Mouse (Mus musculus) kidney, adult 2 months (tissue): ENCODE results near the gene Cpm. TPM values are rescaled to one million over a fixed set of nuclear protein-coding genes. Genes with fewer than 3 reads are reported as not detected.

Source experiments
- DNase-seq: peaks from one replicate; pipeline ENCODE4 v3.0.0; 2021
- H3K27ac ChIP-seq: fragments of 200-500 bp; 2 replicates; pipeline ENCODE4 v1.5.1; 2012; ENCODE audit warnings: low read depth, low read length, control low read depth, inconsistent platforms; ENCODE audit not compliant: insufficient read depth
- H3K27me3 ChIP-seq: fragments of 200-500 bp; replicated peaks from 2 replicates; pipeline ENCODE4 v1.6.1; 2012; ENCODE audit warnings: mild to moderate bottlenecking, moderate library complexity, low read length, inconsistent platforms; ENCODE audit not compliant: control insufficient read depth, insufficient read depth
- H3K36me3 ChIP-seq: fragments of 200-500 bp; 2 replicates; pipeline ENCODE4 v1.6.1; 2012; ENCODE audit warnings: mild to moderate bottlenecking, moderate library complexity, low read length, inconsistent platforms; ENCODE audit not compliant: control insufficient read depth, insufficient read depth
- H3K4me1 ChIP-seq: fragments of 200-500 bp; 2 replicates; pipeline ENCODE4 v1.6.1; 2011; ENCODE audit warnings: low read length; ENCODE audit not compliant: control insufficient read depth, insufficient read depth
- H3K4me3 ChIP-seq: fragments of 200-500 bp; 2 replicates; pipeline ENCODE4 v1.5.1; 2011; ENCODE audit warnings: mild to moderate bottlenecking, low read depth, low read length, control low read depth; ENCODE audit not compliant: insufficient read depth
- CTCF ChIP-seq: fragments of 200-500 bp; conservative IDR thresholded peaks from 2 replicates; pipeline ENCODE4 v1.5.1; 2011; ENCODE audit warnings: low read depth, mild to moderate bottlenecking, control low read depth, low read length, moderate library complexity, mixed read lengths; ENCODE audit not compliant: insufficient read depth, insufficient read length
- POLR2A ChIP-seq: fragments of 200-500 bp; IDR thresholded peaks from one replicate; pipeline ENCODE4 v1.6.1; 2011; ENCODE audit warnings: low read depth, low read length, control low read depth
- WGBS: fragments of 180-500 bp; shearing (Covaris S2); methylation state at CpG from one replicate; pipeline ENCODE4 v1.1.7; 2018; 5-methylcytosine and 5-hydroxymethylcytosine counted together
- polyA plus RNA-seq: library from polyadenylated mRNA; depleted of rRNA; stranded (reverse); fragments of >200 nt; gene quantifications from 2 replicates; pipeline ENCODE4 v1.2.3, GENCODE M21; 2012

Cpm gene
- polyA plus RNA-seq, 1 experiment: 37.2 TPM

DNA sequence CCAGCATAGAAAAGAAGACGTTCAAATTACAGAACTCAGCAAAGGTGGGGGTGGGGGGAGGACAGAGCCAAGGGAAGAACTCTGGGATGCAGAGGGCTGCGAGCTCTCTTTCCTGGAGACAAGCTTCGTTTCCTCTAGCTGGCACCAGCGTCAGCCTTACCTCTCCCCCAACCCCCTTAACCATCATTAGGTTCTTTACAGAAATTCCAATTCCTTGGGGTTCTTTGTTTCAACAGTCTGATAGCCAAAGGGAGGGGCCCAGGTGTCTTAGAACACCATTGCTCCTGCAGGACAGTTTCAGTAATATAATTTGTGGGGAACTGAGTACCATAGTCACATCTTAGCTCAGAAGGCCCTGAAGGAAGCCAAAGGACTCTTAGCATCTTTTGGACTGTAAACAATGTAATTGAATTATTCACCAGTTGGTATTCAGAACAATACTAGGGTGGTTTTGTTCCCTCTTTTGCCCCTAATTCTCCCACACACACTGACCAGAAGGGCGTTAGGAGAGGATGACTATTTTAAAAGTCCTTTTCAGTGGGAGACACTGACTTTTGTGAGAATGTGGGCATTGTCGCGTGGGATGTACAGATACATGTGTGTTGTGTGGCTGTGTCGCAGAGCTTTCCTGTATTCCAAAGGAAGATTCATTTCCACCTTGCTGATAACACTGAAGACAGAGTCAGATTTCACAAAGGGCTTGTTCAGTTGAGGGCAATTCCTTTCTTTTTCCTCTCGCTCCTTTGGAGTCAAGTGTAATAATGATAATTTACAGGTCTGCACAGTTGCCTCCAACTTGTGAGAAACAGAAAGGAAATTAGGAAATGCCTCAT, 8.7 kb downstream of the Cpm start:
- Histone ChIP-seq H3K4me1 (0 out of 2 replicates have a peak, but pooled peaks cover 2% of the 10 kb centered on the region), H3K4me3 (no peak overlapping the region), H3K36me3 (no peaks in the 10 kb centered on the region), H3K27ac (no peak overlapping the region), H3K27me3 (no peaks in the 10 kb centered on the region)
- TF ChIP-seq POLR2A (no peak), CTCF (no peak)
- WGBS: 77% methylated on average over 9 of the region's 9 CpGs
- no peak for DNase-seq

DNA sequence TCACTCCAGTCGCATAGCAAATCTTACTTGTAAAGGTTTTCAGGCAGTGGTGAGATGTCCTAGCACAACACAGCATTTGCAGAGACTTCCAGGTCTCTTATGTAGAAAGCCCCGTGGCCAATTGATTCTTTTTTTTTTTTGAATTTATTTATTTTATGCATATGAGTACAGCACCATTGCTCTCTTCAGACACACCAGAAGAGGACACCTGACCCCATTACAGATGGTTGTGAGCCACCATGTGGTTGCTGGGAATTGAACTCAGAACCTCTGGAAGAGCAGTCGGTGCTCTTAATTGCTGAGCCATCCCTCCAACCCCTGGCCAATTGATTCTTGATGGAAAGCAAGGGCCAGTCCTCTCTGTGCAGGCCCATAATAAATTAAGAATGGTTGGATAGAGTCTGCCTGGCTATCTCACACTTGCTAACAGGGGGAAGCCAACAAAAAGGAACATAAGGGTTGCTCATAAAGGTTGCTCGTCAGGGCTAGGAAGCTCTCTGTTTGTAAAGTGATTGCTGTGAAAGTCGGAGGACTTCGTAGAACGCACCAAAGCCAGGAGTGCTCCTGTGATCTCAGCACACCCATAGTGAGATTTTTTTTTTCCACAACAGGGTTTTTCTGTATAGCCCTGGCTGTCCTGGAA, 9.4 kb downstream of the Cpm start:
- 0 out of 2 replicates have a peak, but pooled peaks cover 2% of the 10 kb centered on the region for H3K4me1 ChIP-seq
- H3K27ac ChIP-seq: no peak overlapping the region
- WGBS: 85% methylated on average over 7 of the region's 7 CpGs
- no peaks in the 10 kb centered on the region for H3K36me3 ChIP-seq
- no peak for TF ChIP-seq CTCF
- TF ChIP-seq POLR2A: no peak
- no peak for DNase-seq
- no peaks in the 10 kb centered on the region for H3K27me3 ChIP-seq
- no peak overlapping the region for H3K4me3 ChIP-seq

DNA sequence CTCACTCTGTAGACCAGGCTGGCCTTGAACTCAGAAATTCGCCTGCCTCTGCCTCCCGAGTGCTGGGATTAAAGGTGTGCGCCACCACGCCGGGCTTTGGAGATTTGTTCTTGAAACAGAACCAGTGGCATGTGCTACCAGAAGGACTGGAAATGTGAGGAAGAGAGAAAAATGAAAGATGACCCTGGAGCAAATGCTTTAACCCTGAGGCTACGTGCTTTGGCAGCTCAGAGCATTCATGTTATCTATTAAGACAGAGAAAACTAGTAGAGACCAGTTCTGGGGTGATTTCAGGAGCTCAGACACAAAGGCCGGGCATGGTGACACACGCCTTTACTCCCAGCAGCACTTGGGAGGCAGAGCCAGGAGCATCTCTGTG, 9.9 kb downstream of the Cpm start:
- Histone ChIP-seq H3K36me3 (no peaks in the 10 kb centered on the region), H3K4me3 (no peak overlapping the region), H3K4me1 (0 out of 2 replicates have a peak, but pooled peaks cover 2% of the 10 kb centered on the region), H3K27ac (no peak overlapping the region), H3K27me3 (no peaks in the 10 kb centered on the region)
- WGBS: 86% methylated on average over 8 of the region's 8 CpGs
- TF ChIP-seq CTCF: no peak
- TF ChIP-seq POLR2A: no peak
- no peak for DNase-seq

DNA sequence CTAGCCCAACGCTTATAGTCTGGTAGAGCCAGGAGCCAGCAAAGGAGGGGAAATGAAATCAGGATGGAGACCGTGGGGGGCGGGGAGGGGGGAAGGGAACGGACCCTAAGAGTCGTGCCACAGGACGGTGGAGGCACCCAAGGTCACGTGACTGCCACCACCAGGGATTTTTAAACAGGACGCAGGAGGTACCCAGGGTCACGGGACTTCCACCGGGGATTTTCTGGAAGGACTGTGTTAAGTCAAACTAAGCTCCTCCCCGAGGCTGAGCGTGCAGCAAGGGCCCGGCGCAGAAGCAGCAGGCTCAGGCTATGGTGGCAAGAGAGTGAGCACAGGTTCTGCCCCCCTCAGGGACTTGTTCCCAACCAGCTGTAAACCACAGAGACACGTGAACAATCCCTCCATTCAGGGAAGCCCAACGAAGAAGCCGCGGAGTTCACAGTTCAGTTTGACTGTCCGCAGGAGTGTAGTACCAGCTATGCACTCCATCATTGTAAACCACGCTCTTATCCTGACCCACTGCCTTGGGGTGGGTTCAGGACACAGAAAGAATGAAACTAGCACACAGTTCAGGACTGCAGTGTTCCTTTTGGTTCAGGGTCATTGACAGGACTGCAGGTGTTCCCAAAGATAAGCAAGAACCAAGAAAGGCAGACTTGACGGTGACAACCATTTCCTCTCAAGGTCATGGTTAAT, 10.7 kb downstream of the Cpm start:
- peak; percentile 42 for DNase-seq
- H3K27me3 ChIP-seq: no peaks in the 10 kb centered on the region
- no peak overlapping the region for H3K4me3 ChIP-seq
- H3K36me3 ChIP-seq: no peaks in the 10 kb centered on the region
- WGBS: 40% methylated on average over 21 of the region's 21 CpGs
- H3K4me1 ChIP-seq: 0 out of 2 replicates have a peak, but pooled peaks cover 2% of the 10 kb centered on the region
- 0 out of 2 replicates have a peak overlapping the region, but pooled peaks have one; percentile 1 for H3K27ac ChIP-seq
- TF ChIP-seq CTCF (no peak), POLR2A (no peak)

DNA sequence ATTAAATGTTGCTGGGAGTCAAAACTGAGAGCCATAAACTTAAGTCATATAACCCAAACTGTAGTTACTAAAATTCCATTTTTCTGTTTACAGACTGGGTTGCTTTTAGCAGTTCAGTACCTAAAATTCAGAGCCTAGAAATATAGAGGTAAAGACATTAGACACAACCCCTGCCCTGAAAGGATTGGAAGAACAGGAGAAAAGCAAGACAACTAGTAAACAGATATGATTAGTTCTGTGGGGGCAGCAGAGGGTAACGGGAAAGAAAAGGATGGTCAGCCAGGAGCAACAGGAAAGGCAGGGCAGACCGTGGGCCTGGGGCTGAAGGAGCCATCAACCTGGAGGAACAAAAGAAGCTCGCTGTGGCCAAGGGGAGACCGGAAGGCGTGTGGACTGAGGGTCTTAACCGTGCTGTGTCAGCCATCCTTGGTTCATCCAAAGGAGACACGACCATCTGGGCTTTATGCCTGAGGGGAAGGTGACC, 11.3 kb downstream of the Cpm start:
- no peaks in the 10 kb centered on the region for H3K36me3 ChIP-seq
- 69% methylated on average over 7 of the region's 7 CpGs for WGBS
- DNase-seq: no peak
- TF ChIP-seq CTCF: no peak
- TF ChIP-seq POLR2A: no peak
- H3K27me3 ChIP-seq: no peaks in the 10 kb centered on the region
- no peak overlapping the region for H3K4me3 ChIP-seq
- H3K27ac ChIP-seq: 0 out of 2 replicates have a peak overlapping the region, but pooled peaks have one; percentile 13
- H3K4me1 ChIP-seq: 0 out of 2 replicates have a peak, but pooled peaks cover 2% of the 10 kb centered on the region

DNA sequence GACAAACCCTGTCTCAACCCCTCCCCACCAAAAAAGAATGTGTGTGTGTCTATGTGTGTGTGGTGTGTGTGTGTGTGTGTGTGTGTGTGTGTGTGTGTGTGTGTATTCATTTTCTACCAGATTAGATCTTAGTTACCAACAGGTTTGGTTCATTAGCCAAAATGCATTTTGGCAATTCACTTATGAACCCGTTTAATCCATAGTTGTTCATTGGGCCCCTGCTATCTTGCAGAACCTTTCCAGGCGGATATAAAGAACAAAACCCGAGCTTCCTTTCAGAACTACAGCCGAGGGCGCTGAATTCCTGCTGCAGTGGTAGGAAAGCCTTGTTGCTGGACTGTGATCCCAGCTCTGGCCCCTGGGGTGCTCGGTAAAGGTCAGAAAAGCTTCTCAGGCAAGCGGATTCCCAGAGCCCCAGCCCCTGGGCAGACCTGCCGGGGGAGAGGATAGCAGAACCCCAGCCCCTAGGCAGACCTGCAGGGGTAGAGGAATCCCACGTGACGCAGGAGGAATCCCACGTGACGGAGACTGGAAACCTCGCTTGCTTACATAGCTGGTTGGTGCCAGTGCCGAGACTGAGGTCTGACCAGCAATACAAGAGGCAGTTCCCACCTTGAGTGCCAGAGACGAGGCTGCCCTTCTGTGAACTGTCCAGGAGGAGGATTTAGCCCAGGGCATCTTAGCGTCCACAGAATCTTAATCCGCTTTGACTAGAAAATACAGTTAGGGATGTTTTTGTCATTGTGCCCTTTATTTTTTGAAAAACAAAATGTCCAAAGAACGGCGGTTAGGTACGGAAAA, 12.3 kb downstream of the Cpm start:
- DNase-seq: no peak
- Histone ChIP-seq H3K27ac (peak overlapping the region; percentile 19), H3K36me3 (no peaks in the 10 kb centered on the region), H3K4me1 (0 out of 2 replicates have a peak, but pooled peaks cover 2% of the 10 kb centered on the region), H3K4me3 (no peak overlapping the region), H3K27me3 (no peaks in the 10 kb centered on the region)
- TF ChIP-seq CTCF: no peak
- 77% methylated on average over 20 of the region's 20 CpGs for WGBS

DNA sequence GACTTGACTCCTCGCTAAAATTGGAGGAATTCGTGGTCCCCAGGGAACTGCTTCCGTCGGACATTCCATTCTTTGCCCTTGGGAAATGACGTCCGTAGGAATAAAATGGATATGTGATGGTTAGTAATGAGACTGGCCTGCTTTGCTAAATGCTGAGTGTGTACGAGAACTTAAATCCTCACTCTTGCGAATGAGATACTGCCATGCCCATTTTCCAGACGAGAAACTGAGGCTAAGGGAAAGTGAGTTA, 12.8 kb downstream of the Cpm start:
- no peaks in the 10 kb centered on the region for H3K36me3 ChIP-seq
- no peak overlapping the region for H3K4me3 ChIP-seq
- H3K4me1 ChIP-seq: 0 out of 2 replicates have a peak, but pooled peaks cover 2% of the 10 kb centered on the region
- peak overlapping the region; percentile 35; the same call in 1 of the 2 replicates for H3K27ac ChIP-seq
- no peaks in the 10 kb centered on the region for H3K27me3 ChIP-seq
- peak; percentile 69 for DNase-seq
- 77% methylated on average over 9 of the region's 9 CpGs for WGBS
- TF ChIP-seq POLR2A (no peak), CTCF (no peak)
